Mouse (Mus musculus) ES-Bruce4 (cell line): ENCODE data around the gene Tnk1.

Experiments used
- CTCF ChIP-seq: IDR thresholded peaks from one replicate; pipeline ENCODE4 v1.8.1; 2011; ENCODE audit warnings: low read depth, low read length
- EP300 ChIP-seq: IDR thresholded peaks from 2 replicates; pipeline ENCODE4 v1.6.1; 2011; ENCODE audit warnings: low read depth, low read length; ENCODE audit not compliant: insufficient read depth
- POLR2A ChIP-seq: IDR thresholded peaks from one replicate; pipeline ENCODE4 v1.8.1; 2011; ENCODE audit warnings: low read length; ENCODE audit not compliant: insufficient read depth

GRCm38 (mm10) chr11:69818871-69819270 lies 39.7 kb downstream of the Tnk1 start:
- TF ChIP-seq POLR2A = no peak
- no peak for TF ChIP-seq CTCF
- no peak for TF ChIP-seq EP300
